Mouse (Mus musculus): Measurements from ENCODE around the gene Tex33.

Tex33 gene

DNA sequence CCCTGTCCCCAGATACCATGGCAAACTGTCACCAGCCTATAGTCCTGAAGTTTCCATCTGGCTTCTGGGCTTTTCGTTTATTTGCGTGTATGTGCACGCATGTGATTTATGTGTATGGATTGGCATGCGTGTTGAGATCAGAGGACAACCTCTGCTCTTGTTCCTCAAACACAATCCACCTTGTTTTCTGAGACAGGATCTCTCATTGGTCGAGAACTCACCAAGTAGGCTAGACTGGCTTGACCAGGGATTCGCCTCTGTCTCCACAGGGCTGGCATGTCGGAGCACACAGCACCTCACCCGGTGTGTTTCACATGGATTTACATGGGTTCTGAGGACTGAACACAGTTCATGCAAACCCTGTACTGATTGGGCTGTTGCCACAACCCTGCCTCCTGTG lies 18.4 kb upstream of the Tex33 start:
- DNase-seq, result no peak

DNA sequence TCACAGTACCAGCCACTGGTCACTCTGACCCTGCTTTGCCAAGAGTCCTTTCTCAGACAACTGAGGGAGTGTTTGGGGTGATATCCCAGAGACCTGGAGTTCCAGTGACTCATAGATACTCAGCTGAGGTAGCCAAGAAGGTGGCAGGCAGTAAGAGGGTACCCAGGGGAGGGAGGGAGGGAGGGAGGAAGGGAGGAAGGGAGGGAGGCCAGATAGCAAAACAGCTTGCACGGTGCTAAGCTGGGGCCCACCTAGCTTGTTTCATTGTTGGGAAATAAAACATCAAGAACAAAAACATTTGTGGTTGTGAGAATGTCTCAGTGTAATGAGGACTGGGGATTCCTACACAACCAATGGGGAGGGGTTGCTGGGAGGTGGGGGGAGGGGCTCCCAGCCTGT lies 18.0 kb upstream of the Tex33 start:
- DNase-seq, result no peak

DNA sequence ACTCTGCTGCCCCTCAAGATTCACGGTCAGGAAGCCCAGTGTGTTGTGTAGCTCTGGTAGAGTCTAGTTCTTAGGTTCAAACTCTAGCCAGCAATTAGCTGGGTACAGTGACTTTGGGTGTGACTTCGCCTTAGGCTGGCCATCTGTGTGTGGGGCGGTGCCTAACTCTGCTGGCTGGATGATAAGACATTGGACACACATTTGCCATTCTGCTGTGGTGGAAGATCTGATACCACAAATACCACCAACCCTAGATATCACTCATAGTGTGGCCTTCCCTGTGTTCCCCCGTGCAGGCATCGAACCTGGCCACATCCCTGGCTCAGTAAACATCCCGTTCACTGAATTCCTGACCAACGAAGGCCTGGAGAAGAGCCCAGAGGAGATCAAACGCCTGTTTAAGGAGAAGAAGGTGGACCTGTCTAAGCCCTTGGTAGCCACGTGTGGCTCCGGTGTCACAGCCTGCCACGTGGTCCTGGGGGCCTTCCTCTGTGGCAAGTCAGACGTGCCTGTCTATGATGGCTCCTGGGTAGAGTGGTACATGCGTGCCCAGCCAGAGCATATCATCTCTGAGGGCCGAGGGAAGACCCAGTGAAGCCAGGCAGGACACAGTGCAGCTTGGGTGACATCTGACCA lies 17.5 kb upstream of the Tex33 start:
- DNase-seq, result no peak

DNA sequence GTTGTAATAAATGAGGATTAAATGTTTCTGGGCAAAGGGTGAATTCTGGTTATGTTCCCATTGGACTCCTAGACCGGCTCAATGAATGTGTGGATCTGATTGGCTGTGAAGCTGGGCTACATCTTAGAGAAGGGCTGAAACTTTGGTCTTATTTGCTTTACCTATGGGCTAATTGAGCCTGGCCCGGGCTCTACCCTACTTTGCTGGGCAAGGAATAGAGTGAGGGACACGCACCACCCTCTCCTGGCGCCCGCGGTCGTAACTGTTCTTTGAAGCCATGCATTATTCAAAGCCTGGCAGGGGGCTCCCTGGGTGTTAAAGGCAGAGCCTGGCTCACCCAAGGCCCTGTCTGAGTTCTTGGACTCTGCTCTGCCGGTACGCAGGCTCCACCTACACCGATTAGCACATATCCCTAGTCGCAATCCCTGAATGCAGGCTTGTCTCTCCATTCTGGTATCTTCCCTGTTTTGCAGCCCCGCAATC lies 13.9 kb upstream of the Tex33 start:
- DNase-seq, result no peak

DNA sequence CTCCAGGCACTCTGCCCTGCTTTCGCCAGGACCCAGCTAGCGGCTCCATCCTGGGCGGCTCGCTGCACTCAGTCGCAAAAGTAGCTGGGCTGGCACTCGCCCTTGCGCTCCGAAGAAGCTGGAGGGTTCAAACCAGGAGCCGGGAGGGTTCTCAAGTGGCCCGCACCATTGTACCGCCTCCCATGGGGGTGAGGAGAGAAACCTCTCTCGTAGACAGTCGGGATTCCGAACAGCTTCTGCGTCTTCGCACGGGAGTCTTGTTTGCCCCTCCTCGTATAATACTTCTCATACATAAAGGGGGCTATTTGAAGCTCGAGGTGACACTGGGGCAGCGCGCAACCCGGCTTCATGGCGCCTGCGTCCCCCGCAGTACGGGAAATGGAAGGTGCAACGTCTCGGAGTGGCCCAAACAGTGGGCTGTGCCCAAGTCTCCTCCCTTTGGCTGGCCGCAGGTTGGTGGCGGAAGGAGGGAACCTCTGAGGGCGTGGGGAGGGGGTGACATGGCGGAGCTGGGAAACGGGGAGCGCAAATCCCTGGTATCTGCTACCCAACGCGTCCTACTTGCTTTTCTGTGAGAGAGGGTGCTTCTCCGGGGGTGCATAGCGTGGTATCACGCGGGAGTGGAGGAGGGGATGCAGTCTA lies 10.7 kb upstream of the Tex33 start, which contains the start of gene Mpst:
Mpst (plus strand) TSS at position 124 of the 642 bp plus-strand sequence.
- peak; percentile 92 to 95 for DNase-seq

DNA sequence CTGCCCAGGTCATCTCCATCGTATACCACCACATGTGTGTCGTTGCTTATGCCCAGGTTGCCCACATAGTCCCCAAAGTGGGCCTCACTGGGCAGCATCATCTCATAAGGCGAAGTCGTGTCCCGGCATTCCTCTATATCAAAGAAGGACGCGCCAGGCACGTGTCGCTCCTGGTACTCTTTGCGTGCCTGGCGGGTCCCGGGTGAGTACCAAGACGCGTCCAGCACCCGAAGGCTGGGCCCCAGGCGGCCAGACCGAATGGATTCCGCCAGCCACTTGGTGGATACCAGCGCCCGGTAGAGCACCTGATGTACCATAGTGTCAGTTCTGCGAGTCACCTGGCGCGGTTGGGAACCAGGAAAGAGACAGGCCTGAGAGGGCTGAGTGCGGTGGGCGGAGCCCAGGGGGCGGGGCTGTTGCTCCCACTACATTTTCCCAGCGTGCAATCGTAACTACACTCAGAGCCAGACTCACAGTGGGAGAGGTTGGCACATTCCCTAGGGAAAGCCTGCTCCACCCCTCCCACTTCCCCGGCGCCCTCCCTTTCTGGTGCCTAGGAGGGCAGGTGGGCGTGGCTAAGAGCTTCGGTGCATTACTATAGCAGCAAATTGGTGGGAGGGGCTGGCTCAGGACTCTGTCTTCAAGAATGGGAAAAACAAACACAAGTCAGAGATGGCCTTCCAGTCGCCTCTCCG lies 10.0 kb upstream of the Tex33 start, which contains the start of gene Tst:
Tst (minus strand) TSS at position 391 of the 695 bp plus-strand sequence.
- peak; percentile 86 to 89 for DNase-seq

DNA sequence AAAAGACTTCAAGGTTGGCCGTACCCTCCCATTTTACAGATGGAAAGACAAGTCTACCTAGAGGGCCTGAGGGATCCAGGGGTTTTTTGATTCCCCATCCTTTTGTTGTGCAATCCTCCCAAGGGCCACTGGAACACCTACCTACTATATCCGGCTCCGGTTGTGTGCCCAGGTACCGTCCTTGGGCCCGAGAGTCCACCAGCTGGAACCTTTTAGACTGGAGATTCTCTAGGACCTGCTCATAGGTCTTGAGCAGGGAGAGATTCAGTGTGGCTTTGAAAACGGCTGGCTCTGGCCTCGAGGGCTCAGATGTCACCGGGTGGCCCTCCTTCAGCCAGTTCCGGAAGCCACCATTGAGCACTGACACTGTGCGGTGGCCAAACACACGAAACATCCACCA lies 9.4 kb upstream of the Tex33 start:
- DNase-seq, result no peak

DNA sequence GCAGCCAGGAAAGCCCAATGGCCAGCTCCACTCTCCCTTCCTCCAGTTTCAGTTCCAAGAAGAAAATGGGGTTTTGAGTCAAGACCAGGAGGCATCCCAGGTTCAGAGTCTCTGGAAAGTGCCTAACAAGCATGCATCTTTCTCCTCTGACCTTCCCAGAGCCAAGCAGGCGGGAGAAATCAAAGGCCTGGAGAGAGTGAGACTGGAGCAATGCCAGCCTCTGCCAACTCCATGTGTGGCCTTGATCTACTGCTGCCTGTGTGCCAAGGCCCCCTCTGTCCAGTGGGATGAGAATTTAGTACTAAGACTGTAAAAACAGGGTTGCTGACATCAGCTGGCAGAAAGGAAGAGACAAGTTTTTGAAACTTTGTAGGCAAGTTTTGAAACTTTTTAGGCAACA lies 8.2 kb upstream of the Tex33 start:
- DNase-seq, result peak; percentile 30 to 55

DNA sequence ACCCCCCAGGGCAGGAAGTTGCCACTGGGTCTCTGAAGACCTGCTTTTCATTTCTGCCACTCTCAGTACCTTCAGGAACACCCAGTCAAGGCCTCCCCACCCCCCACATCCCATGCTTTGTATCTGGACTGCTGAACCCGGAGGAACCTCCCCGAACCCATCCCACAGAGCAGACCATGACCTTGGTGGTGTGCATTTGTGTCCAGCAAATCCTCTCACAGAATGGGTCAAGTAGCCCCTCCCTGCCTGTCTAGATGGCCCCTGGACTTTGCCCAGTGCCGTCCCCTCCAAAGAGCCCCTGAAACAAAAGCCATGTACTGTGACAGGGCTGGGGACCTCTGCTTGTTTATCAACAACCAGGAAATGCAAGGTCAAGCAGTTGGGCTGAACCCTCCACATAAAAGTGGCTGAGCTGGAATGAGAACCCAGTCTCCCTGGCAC lies 7.6 kb upstream of the Tex33 start:
- no peak for DNase-seq

DNA sequence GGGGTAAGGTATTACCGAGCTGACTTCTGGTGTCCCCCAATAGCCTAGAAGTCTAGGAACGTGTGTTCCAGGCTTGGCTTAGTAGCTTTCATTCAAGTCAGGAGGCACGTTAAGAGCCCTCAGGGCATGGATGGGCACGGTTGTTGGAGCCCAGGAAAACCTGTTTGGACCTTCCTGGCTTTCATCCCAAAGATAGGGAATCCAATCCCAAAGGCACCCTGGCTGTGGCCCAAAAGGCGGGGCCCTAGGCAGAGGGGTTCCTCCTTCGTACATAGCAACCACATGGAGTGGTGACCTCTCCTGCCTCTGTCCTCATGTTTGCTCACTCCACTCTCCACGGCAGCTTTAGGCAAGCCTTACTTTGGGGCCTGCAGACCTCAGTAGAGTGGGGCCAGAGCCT lies 6.7 kb upstream of the Tex33 start:
- DNase-seq, result peak in 1 of 2 experiments; percentile 28

DNA sequence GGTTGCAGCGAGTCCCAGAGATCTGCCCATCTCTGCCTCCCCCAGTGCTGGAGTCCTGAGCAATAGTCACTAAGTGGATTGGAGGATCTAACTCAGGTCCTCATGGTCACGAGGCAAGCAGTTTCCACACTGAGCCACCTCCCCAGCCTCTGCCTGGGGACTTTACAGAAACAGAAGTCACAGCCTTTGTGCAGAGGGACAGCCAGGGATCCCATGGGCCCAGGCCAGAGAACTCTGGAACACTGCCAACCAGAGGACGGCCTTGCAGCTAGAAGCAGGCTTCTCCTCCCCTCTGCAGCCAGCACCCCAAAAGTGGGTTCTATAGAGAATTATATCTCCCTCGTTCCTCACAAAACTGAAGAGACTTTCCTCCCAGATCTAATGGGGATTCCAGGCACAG lies 6.2 kb upstream of the Tex33 start:
- peak; percentile 65 to 78 for DNase-seq

DNA sequence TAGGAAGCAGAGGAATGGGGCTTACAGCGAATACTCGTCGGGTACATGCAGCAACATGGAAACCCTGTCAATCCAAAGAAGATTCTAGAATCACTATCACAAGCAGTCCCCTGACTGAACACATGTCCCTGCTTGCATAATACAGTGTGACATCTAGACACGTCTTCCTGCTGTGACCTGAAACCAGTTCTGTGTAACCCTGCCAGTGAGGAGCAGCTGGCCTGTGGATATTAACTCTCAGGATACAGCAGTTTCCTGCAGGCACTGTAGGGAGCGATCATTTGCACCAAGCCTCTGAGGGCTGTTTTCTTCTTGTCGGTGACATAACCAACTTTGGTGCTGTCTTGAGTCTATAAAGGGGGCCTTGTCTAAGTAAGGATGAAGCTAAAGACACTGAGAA lies 5.6 kb upstream of the Tex33 start:
- DNase-seq, result no peak

DNA sequence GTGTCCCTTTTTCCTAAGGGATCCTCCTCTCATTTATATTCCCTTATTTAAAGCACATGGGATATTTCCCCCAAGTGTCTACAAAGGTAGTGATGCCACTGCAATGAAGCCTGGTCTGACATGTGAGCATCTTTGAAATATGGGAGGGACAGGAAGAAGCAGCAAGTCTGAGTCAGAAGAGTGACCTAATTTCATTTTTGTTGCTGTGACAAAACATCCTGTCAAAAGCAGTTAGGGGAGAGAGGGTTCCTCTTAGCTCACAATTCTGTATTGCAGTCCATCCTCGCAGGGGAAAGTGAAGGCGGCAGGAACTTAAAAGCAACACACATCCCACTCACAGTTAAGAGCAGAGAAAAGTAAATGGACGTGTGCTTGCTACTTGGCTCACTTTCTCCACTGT lies 4.9 kb downstream of the Tex33 start:
- DNase-seq, result no peak

DNA sequence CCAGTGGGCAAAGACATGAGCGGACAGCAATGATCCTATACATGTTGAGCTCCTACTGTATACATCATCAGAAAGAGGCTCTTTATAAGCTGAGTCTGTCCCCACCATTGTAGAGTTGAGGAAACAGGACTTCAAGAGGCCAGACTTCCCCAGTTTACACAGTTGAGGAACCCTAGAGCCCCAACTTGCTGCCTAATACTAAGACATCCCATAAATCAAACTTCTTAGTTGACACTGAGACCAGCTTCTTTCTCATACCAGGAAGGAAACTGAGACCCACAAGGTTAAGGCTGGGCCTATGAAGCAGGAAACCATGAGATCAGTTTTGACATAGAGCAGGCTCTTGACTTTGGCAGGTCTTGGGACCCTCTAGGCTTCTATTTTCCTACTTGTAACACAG lies 10.1 kb downstream of the Tex33 start:
- no peak for DNase-seq

DNA sequence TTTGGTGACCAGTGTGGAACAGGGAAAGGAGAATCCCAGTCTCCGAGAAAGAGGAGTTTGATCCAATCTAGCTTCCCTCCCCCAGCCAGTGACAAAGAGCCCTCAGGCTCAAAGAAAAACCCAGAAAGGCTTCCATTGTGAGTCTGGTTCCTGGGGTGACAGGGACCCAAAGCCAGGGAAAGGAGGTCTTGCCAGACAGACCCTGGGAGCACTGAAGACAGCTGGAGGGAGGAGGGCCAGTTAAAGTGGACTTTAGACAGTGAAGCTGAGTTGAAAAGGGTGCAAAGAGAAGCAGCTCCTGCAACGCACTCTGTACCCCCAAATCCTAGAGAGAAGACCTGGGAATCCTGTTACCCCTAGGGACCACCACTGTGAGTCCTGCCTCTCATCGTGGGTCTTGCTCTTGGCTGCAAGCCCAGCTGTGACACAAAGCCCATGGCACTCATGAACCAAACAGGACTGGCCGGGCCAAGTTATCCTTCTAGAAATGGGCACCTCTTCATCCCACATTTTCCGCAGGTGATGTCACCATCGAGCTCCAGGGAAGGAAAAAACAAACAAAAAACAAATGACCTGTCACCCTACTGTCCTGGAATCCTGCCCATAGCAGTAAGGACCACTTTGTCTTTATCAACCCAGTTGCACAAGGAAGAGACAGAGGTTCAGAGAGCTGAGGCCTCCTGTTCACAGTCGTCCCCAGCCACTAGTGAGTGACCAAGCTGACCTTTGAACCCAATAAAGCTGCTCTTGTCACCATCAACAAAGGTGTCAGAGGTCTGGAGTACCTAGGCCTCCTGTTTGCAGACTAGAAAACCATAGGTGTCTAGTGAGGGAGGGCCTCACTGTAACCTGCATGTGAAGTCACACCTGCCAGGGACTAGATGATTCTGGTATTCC lies 11.2 kb downstream of the Tex33 start:
- no peak for DNase-seq

DNA sequence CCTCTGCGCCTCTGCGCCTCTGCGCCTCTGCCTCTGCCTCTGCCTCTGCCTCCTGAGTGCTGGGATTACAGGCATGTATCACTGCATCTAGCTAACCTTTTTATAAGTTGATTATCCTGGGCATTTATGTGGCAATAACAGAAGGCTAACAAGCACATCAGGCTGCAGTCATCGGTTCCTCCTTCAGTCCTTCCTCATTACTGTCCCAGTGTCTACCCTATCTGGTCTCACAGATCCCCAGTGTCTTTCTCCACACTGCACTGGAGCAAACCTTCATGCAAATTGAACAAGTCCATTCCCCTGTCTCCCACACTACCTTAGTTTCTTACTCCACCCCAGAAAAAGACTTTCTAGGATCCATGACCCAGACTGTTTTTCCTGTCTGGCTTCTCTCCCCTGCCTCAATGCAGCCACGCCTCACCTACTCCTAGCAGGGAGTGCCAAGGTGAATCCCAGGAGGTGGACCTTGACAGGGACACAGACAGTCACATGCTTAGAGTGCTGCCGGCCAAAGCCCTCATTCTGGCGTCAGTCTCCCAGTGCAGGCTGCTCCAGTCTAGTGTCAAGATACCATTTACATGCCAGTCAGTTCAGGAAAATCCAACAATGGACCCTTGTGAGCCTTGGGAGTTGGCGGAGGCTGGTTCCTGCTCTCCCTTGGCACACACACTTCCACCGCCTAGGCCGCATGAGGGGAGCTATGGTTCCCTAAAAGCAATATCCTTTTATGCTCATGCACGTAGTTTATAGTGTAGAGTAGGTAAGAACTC lies 12.1 kb downstream of the Tex33 start:
- peak; percentile 28 to 30 for DNase-seq

DNA sequence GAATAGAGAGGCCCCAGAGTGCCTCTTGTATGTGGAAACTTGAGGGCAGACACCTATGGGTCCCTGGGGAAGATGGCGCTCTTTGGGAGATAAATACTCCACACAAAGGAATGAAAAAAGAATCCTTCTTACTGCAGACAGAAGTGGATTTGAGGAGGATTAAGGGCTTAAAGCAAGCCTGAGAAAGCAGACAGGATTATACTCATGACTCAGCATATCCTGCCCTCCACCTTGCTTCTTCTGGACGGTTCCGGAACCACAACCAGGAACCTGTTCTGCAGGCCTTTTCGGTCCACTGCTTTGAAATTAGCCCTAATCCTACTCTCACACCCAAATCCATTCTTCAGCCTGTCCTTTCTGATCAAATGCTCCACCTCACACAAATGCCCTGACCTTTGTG lies 13.6 kb downstream of the Tex33 start:
- no peak for DNase-seq

DNA sequence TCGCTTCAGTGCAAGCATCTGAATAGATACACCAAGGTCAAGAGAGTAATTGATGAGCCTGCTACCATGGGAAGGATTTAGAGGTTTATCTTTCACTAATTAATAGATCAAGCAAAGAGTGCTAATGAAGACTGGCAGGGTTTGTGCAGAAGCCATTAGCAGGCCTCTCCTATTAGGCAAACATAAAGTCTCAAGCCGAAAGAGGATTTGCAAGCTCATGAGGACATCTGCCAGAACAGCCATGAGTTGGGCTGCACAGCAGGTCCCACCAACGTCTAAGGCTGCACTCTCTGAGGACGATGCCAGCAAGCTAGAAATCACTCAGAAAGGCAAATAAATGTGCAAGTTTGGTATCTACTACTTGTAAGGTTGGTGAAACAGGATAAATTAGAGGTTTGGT lies 15.0 kb downstream of the Tex33 start:
- no peak for DNase-seq

DNA sequence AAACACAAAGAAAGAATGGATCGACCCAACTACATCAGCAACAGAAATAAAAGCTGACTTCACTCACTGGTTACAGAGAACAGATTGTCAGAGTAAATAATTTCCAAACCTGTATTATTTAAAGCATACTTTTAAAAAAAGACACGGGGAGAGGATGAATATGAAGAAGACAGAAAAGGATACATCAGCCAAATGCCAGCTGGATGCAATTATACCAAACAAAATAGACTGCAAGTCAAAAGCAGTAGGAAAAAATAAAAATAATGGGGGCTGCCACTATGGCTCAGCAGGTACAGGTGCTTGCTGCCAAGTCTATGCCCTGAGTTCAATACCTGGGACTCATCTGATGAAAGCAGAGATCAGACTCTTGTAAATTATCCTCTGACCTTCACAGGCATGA lies 15.5 kb downstream of the Tex33 start:
- DNase-seq, result no peak

DNA sequence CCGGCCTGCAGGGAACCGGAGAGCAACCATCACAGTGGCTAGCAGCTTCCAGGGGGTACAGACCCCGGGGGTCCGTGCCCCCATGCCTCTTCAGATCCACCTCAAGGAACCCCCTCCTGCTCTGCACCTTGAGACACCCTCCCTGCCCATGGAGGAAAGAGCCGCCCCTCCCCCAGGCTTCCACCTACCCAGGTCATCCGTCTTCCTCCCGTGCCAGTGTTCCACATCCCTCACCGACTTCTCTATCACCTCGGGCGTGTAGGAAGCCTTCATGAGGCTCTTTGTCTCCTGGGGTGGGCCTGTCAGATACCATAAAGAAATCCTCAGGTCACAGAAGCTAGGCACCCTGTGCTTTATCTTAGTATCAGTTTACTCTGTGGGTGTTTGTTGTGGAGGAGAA lies 17.2 kb downstream of the Tex33 start:
- no peak for DNase-seq

DNA sequence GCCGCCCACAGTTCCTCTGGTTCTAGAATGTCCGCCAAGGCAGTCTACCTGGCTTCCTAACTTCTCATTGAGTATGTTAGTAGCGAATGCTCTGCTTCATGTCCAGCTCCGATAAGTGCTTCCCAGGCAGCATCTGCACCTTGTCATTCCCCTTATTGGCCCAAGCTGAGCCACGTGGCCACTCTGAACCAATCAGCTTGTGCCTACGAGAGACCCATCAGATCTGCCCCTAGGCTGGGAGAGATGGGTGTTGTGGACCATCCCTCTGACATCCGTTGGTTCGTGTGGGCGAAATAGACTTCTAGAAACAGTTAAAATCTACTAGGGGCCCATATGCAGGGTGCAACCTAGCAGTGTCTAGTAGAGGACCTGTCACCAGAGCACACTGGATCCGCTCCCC lies 17.9 kb downstream of the Tex33 start:
- DNase-seq, result no peak

DNA sequence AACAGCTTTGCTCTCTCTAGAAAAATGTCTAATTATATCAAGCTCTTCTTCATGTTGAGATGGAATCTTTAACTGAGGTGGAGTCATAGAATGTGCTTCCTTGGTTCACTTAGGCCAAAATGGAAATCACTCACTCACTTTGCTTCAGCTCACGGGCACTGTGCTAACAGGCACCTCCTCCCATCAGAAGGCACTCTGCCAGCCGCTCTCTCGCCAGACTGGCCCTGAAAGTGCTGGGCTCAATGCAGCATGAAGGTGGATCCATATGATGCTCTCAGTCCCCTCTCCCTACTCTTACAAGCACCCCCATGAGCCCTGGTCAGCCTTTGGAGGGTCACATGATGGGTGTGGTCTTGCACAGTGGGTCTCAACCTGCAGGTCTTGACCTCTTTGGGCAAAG lies 21.5 kb downstream of the Tex33 start:
- peak; percentile 63 to 78 for DNase-seq

Data from cerebellum, postnatal 25 days (tissue).